Mouse (Mus musculus): ENCODE measurements around the gene Aff2. TPM values are rescaled to one million over a fixed set of nuclear protein-coding genes. Genes with fewer than 3 reads are reported as not detected.

Aff2 gene
- polyA plus RNA-seq, 1 experiment from 2014 or later = 2.2 TPM

DNA sequence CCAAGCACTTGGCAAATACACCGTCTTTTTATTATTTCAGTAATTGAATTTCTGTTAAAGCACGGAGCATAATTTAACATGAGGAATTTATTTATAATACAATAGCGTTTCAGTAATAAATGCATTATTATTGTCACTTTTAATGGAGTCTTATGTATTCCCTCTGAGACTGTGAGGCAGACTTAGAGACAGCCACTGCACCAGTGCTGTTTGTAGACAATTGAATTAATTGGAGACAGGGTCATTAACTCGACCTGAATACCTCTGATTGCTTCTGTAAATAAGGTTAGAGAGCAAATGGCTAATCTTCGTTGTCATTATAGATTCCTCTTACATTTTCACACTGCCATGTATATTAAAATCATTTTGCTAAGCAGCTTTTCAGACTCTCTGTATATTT is 458.1 kb downstream of the Aff2 start:
- no peak overlapping the region for H3K9ac ChIP-seq (ENCODE audit: low read depth, low read length)
- H3K27ac ChIP-seq (ENCODE audit: low read length) = no peak overlapping the region
- H3K36me3 ChIP-seq (ENCODE audit: control insufficient read depth, insufficient read depth, low read length) = no peaks in the 10 kb centered on the region
- H3K27me3 ChIP-seq (replicated peaks; ENCODE audit: control insufficient read depth, insufficient read depth, low read length) = no peaks in the 10 kb centered on the region
- no peak overlapping the region for H3K4me2 ChIP-seq (ENCODE audit: low read depth, low read length)
- no peak for ATAC-seq
- no peaks in the 10 kb centered on the region for H3K9me3 ChIP-seq (ENCODE audit: control insufficient read depth, low read length)
- 60% methylated on average over 5 of the region's 5 CpGs for WGBS
- H3K4me3 ChIP-seq (ENCODE audit: low read length) = no peak overlapping the region
- H3K4me1 ChIP-seq (ENCODE audit: control insufficient read depth, insufficient read depth, low read length) = no peaks in the 10 kb centered on the region

DNA sequence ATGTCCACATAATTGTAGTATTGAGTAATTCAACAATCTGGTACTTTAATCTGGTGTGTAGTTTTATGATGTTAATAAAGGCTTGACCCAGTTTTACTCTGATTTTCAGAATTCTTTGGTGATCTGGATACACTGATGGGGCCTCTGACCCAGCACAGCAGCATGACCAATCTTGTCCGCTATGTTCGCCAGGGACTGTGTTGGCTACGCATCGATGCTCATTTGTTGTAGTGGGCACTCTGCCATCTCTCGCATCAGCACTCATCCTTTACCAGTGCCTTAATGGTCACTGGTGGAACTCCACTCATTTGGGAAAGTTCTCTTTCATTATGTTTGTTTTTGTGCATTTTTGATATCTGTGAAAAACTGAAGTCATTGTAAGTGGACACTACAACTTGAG is 507.5 kb downstream of the Aff2 start:
- H3K4me1 ChIP-seq (ENCODE audit: control insufficient read depth, insufficient read depth, low read length) = no peaks in the 10 kb centered on the region
- H3K4me2 ChIP-seq (ENCODE audit: low read depth, low read length) = no peak overlapping the region
- H3K9me3 ChIP-seq (ENCODE audit: control insufficient read depth, low read length) = no peaks in the 10 kb centered on the region
- WGBS = 95% methylated on average over 5 of the region's 5 CpGs
- H3K36me3 ChIP-seq (ENCODE audit: control insufficient read depth, insufficient read depth, low read length) = no peaks in the 10 kb centered on the region
- H3K4me3 ChIP-seq (ENCODE audit: low read length) = no peak overlapping the region
- no peak for ATAC-seq
- H3K9ac ChIP-seq (ENCODE audit: low read depth, low read length) = no peak overlapping the region
- H3K27me3 ChIP-seq (replicated peaks; ENCODE audit: control insufficient read depth, insufficient read depth, low read length) = no peaks in the 10 kb centered on the region
- H3K27ac ChIP-seq (ENCODE audit: low read length) = no peak overlapping the region

DNA sequence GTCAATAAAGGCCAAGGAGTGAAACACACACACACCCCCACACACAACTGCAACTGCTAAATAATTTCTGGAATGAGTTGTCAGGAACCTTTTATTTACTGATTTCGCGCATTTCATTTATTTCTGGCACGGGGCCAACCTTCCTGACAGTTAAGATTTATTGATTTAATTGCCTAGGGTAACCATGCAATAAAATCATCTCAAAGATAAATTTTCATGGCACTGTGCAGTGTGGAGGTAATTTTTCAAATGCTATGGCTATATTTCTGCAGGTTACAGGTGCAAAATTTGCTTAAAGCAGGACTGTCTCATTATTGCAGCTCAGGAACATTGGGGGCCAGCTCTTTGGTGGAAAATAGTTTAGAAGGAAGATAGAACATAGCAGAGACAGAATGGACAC is 531.6 kb downstream of the Aff2 start:
- Histone ChIP-seq H3K4me3 (ENCODE audit: low read length) (no peak overlapping the region), H3K36me3 (ENCODE audit: control insufficient read depth, insufficient read depth, low read length) (no peaks in the 10 kb centered on the region), H3K4me2 (ENCODE audit: low read depth, low read length) (no peak overlapping the region), H3K27ac (ENCODE audit: low read length) (no peak overlapping the region), H3K9ac (ENCODE audit: low read depth, low read length) (no peak overlapping the region), H3K9me3 (ENCODE audit: control insufficient read depth, low read length) (no peaks in the 10 kb centered on the region), H3K4me1 (ENCODE audit: control insufficient read depth, insufficient read depth, low read length) (no peaks in the 10 kb centered on the region), H3K27me3 (replicated peaks; ENCODE audit: control insufficient read depth, insufficient read depth, low read length) (no peaks in the 10 kb centered on the region)
- ATAC-seq = peak; percentile 92
- WGBS = 59% methylated on average over 3 of the region's 3 CpGs

Data from intestine, embryonic 16.5 days (tissue).